Mouse (Mus musculus): ENCODE measurements around the gene Fhad1.
"Not testable (repeated sequence)": the region's sequence is repeated elsewhere in the genome, so short reads cannot be mapped to it uniquely, and the experiment has no call there.

Gene Fhad1

GRCm38 (mm10) chr4:142039662-142040353 is 24.9 kb upstream of the Fhad1 start:
- no peak for DNase-seq (ENCODE audit: low read depth)

GRCm38 (mm10) chr4:142037897-142038296 is 23.0 kb upstream of the Fhad1 start:
- no peak for DNase-seq (ENCODE audit: low read depth)

- no peak for DNase-seq (ENCODE audit: low read depth)
Measured at GRCm38 (mm10) chr4:142028533-142028932, 13.7 kb upstream of the Fhad1 start.

GRCm38 (mm10) chr4:142026965-142027364 is 12.1 kb upstream of the Fhad1 start:
- no peak for DNase-seq (ENCODE audit: low read depth)

- DNase-seq (ENCODE audit: low read depth) = no peak
Measured at GRCm38 (mm10) chr4:142024536-142024935, 9.7 kb upstream of the Fhad1 start.

GRCm38 (mm10) chr4:142023166-142023565 is 8.3 kb upstream of the Fhad1 start:
- DNase-seq (ENCODE audit: low read depth) = no peak

GRCm38 (mm10) chr4:142017686-142018085 is 2.8 kb upstream of the Fhad1 start:
- DNase-seq (ENCODE audit: low read depth) = peak; percentile 32

GRCm38 (mm10) chr4:142011236-142011635 is 3.6 kb downstream of the Fhad1 start:
- no peak for DNase-seq (ENCODE audit: low read depth)

- peak; percentile 42 for DNase-seq (ENCODE audit: low read depth)
Measured at GRCm38 (mm10) chr4:142010441-142010840, 4.4 kb downstream of the Fhad1 start.

- no peak for DNase-seq (ENCODE audit: low read depth)
Measured at GRCm38 (mm10) chr4:142008206-142008605, 6.7 kb downstream of the Fhad1 start.

- DNase-seq (ENCODE audit: low read depth) = no peak
Measured at GRCm38 (mm10) chr4:142000581-142000980, 14.3 kb downstream of the Fhad1 start.

GRCm38 (mm10) chr4:141999494-142000074 is 15.3 kb downstream of the Fhad1 start:
- no peak for DNase-seq (ENCODE audit: low read depth)

GRCm38 (mm10) chr4:141998282-141998821 is 16.5 kb downstream of the Fhad1 start:
- DNase-seq (ENCODE audit: low read depth) = peak; percentile 57

GRCm38 (mm10) chr4:141996880-141997279 is 18.0 kb downstream of the Fhad1 start:
- DNase-seq (ENCODE audit: low read depth) = no peak

- DNase-seq (ENCODE audit: low read depth) = no peak
Measured at GRCm38 (mm10) chr4:141996086-141996485, 18.8 kb downstream of the Fhad1 start.

GRCm38 (mm10) chr4:141994062-141994471 is 20.8 kb downstream of the Fhad1 start:
- DNase-seq (ENCODE audit: low read depth) = not testable (repeated sequence)

GRCm38 (mm10) chr4:141993347-141994061 is 21.4 kb downstream of the Fhad1 start:
- DNase-seq (ENCODE audit: low read depth) = no peak

GRCm38 (mm10) chr4:141992530-141993204 is 22.2 kb downstream of the Fhad1 start:
- no peak for DNase-seq (ENCODE audit: low read depth)

GRCm38 (mm10) chr4:141988178-141988577 is 26.7 kb downstream of the Fhad1 start:
- DNase-seq (ENCODE audit: low read depth) = no peak

GRCm38 (mm10) chr4:141983689-141984088 is 31.2 kb downstream of the Fhad1 start:
- DNase-seq (ENCODE audit: low read depth) = no peak

- no peak for DNase-seq (ENCODE audit: low read depth)
Measured at GRCm38 (mm10) chr4:141981475-141981874, 33.4 kb downstream of the Fhad1 start.

- no peak for DNase-seq (ENCODE audit: low read depth)
Measured at GRCm38 (mm10) chr4:141978582-141978981, 36.3 kb downstream of the Fhad1 start.

All from induced T-regulatory cell, adult 2 months (primary cell).